Mouse (Mus musculus) CH12.LX (cell line): ENCODE results near the gene Sema6c.

ENCODE experiments used
- CHD1 ChIP-seq: IDR thresholded peaks from 2 replicates; pipeline ENCODE4 v1.6.1; 2012; ENCODE audit warnings: low read depth, low read length, improper control_type of control experiment, inconsistent platforms
- CTCF ChIP-seq, 2 experiments: IDR thresholded peaks in 1 of 2; conservative IDR thresholded peaks in 1 of 2; 2 replicates each; pipeline ENCODE4 v1.5.1; 2011 to 2012; ENCODE audit warnings: low read depth in 2 of 2, low read length in 2 of 2, improper control_type of control experiment in 1 of 2, inconsistent platforms in 1 of 2, mild to moderate bottlenecking in 1 of 2, moderate library complexity in 1 of 2
- EP300 ChIP-seq: IDR thresholded peaks from 2 replicates; pipeline ENCODE4 v1.6.1; 2011; ENCODE audit warnings: low read length, improper control_type of control experiment
- MYC ChIP-seq: IDR thresholded peaks from 2 replicates; pipeline ENCODE4 v1.6.1; 2011; ENCODE audit warnings: low read depth, mild to moderate bottlenecking, improper control_type of control experiment, low read length
- POLR2A ChIP-seq: IDR thresholded peaks from 2 replicates; pipeline ENCODE4 v1.6.1; 2011; ENCODE audit warnings: low read depth, mild to moderate bottlenecking, improper control_type of control experiment, low read length
- POLR2AphosphoS2 ChIP-seq: IDR thresholded peaks from 2 replicates; pipeline ENCODE4 v1.6.1; 2011; ENCODE audit warnings: low read depth, low read length, improper control_type of control experiment
- RAD21 ChIP-seq: IDR thresholded peaks from 2 replicates; pipeline ENCODE4 v1.6.1; 2011; ENCODE audit warnings: low read depth, mild to moderate bottlenecking, low read length, improper control_type of control experiment, moderate library complexity
- USF1 ChIP-seq: IDR thresholded peaks from 2 replicates; pipeline ENCODE4 v1.6.1; 2014; ENCODE audit warnings: low read depth, mild to moderate bottlenecking, inconsistent platforms, low read length, improper control_type of control experiment
- ZC3H11A ChIP-seq: IDR thresholded peaks from 2 replicates; pipeline ENCODE4 v1.6.1; 2012; ENCODE audit warnings: low read depth, mild to moderate bottlenecking, inconsistent platforms, low read length, improper control_type of control experiment
- ZKSCAN1 ChIP-seq: IDR thresholded peaks from 2 replicates; pipeline ENCODE4 v1.6.1; 2012; ENCODE audit warnings: low read depth, inconsistent platforms, low read length, improper control_type of control experiment, borderline replicate concordance
- ZMIZ1 ChIP-seq: IDR thresholded peaks from 2 replicates; pipeline ENCODE4 v1.6.1; 2012; ENCODE audit warnings: low read depth, mild to moderate bottlenecking, inconsistent platforms, low read length, improper control_type of control experiment

GRCm38 (mm10) chr3:95112760-95113159 is 47.5 kb upstream of the Sema6c start:
- TF ChIP-seq ZC3H11A (no peak), CTCF (conservative IDR thresholded peaks at IDR 0.05 in 1 of 2, IDR thresholded peaks at IDR 0.05 in 1 of 2; ENCODE audit: low read depth in 2 of 2, low read length in 2 of 2) (no peak), EP300 (no peak), POLR2A (no peak), MYC (no peak), USF1 (no peak), CHD1 (no peak), POLR2AphosphoS2 (no peak), ZMIZ1 (no peak), RAD21 (no peak), ZKSCAN1 (no peak)
